Mouse (Mus musculus) adrenal gland, postnatal 14 days (tissue): ENCODE data around the gene Cdhr4. TPM values are rescaled to one million over a fixed set of nuclear protein-coding genes. Genes with fewer than 3 reads are reported as not detected.
"Not testable (repeated sequence)": the region's sequence is repeated elsewhere in the genome, so short reads cannot be mapped to it uniquely, and the experiment has no call there.

Experiments used
- DNase-seq: peaks from one replicate; pipeline ENCODE4 v3.0.0; 2021; ENCODE audit warnings: mixed read lengths
- total RNA-seq: library from RNA; stranded (reverse); gene quantifications from 2 replicates; pipeline ENCODE4 v1.2.3, GENCODE M21; 2021

The Cdhr4 gene
- total RNA-seq, 1 experiment from 2014 or later = 1.1 TPM

- DNase-seq = no peak
Measured at GRCm38 (mm10) chr9:108010385-108010784, 18.1 kb downstream of the Cdhr4 start.

- not testable (repeated sequence) for DNase-seq
Measured at GRCm38 (mm10) chr9:108013577-108013976, 21.3 kb downstream of the Cdhr4 start.

GRCm38 (mm10) chr9:108017127-108017526 lies 24.8 kb downstream of the Cdhr4 start:
- DNase-seq = no peak

GRCm38 (mm10) chr9:108020741-108021140 lies 28.4 kb downstream of the Cdhr4 start:
- no peak for DNase-seq

DNA sequence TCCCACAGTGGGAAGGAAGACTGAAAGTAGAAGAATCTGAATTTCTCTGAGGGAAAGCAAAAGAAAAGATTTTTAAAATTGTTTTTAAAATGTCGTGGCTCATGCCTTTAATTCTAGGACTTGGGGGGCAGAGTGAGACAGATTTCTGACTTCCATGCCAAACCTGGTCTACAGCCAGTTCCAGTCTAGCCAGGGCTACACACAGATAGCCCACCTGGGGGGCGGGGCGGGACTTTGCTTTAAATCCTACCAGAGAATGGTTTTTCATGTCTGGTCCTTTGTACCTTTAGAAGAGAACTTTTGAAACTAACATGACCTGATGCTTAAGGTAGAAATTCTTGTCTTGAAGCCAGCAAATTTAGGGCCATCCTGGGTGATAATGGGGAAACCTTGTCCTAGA lies 30.9 kb downstream of the Cdhr4 start:
- DNase-seq = no peak

DNA sequence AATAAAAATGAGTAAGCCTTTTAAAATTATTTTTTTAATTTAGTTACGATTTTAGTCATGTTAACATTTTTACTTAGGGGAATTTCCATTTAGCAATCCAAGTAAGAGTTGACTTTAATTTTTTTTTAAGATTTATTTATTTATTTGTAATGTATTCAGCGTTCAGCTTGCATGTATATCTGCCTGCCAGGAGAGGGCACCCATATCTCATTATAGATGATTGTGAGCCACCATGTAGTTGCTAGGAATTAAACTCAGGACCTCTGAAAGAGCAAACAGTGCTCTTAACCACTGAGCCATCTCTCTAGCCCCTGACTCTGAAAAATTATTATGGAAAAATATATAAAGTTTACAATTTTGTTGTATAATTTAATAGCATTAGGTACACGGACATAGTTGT lies 34.3 kb downstream of the Cdhr4 start:
- no peak for DNase-seq

- DNase-seq = no peak
Measured at GRCm38 (mm10) chr9:108027867-108028266, 35.6 kb downstream of the Cdhr4 start.

DNA sequence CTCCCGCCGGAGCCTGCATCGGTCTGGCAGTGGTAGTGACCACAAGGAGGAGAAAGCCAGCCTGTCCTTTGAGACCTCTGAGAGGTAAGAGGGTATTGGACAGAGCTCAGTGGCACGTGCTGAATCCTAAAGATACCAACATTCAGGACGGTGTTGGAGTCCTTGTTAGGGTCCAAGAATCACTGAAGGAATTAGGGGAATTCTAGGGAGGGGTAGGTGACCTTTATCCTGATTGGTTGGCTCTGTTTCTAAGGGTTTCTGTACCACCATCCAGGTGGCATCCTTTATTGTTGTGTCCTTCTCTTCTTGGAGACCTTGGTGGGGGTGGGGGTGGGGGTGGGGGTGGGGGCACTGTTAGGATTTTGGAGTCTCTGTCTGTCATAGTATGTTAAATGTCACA lies 39.8 kb downstream of the Cdhr4 start:
- no peak for DNase-seq

DNA sequence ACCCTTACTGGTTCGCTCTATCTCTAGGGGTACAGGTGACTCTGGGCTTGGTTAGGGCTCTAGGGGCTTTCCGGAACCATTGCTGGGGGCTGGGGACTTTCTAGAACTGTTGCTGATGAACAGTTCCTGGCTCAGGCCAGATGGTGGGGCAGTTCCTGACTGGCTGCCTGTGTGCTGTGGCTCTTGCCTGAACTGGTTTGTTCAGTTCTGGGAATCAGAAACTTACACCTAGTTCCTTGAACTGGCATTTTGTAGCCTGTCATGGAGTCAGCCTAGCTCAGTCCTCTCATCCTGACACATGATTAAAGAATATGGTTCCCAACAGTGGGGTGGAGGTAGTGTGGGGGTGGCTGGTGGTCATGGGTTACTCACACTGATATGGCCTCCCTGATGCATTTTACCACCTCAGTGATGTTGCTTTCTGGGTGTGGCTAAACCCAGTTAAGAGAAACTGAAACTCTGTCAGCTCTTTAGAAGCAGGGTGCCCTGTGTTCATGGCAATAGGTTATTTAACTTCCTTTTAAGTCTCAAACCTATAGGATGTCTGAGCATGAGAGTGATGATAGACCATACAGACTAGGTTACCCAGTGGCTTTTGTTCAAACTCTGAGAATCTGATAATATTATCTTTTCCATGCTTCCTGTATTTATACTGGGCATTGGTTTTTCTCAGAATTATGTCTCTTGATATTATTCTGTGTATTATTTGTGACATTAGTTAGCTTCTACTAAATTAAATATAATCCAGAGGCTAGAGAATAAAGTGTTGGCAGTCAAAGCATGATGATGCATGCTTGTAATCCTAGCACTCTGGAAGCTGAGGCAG lies 43.2 kb downstream of the Cdhr4 start:
- no peak for DNase-seq

DNA sequence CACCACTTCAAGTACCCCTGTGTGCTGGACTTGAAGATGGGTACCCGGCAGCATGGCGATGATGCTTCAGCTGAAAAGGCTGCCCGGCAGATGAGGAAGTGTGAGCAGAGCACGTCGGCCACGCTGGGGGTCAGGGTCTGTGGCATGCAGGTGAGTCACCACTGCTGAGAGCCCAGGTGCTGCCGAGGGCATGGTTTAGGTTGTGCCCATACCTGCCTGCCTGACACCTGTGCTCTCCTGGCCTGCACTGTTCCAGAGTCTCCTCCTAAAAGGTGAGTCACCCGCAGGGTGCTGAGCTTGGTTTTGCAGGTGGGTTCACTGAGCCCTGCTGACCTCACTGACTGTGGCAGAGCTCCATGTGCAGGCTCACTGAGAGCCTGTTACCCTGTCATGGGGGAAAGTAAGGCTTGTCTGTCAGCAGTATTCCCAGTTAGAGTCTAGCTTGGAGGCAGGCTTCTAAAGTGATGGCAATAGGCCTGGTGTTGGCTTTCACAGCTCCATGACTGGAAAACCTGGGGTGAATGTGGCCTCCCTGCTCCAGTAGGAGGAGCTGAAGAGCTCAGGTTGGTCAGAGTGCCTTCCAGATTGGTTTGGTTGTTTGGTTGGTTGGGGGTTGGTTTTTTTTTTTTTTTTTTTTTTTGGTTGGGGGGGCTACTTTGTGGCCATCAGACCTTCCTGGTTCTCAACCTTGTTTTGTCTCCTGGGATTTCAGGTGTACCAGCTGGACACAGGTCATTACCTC lies 52.6 kb downstream of the Cdhr4 start:
- no peak for DNase-seq

- DNase-seq = no peak
Measured at GRCm38 (mm10) chr9:108046582-108046981, 54.3 kb downstream of the Cdhr4 start.

GRCm38 (mm10) chr9:108047601-108048565 lies 55.6 kb downstream of the Cdhr4 start:
- DNase-seq = no peak

- no peak for DNase-seq
Measured at GRCm38 (mm10) chr9:108048566-108048955, 56.3 kb downstream of the Cdhr4 start.

GRCm38 (mm10) chr9:108049016-108049455 lies 56.7 kb downstream of the Cdhr4 start, which contains the start of gene Gmppb:
Gmppb (plus strand) TSS chr9:108049242.
- peak; percentile 98 for DNase-seq

Other genes with a start within 250 kb of the Cdhr4 start
- gene Rbm5, start 221.5 kb upstream of the Cdhr4 start, total RNA-seq = 108 and 137 TPM in 2 replicates
- gene Rbm6, start 119.3 kb upstream of the Cdhr4 start, total RNA-seq = 49.8 and 61.4 TPM in 2 replicates
- gene Mon1a, start 104.3 kb upstream of the Cdhr4 start, total RNA-seq = 12.3 and 14.0 TPM in 2 replicates
- 5.0 and 8.7 TPM in 2 replicates for gene Mst1r, start 85.6 kb upstream of the Cdhr4 start, total RNA-seq
- not detected in 2 replicates for gene Actl11, start 64.0 kb upstream of the Cdhr4 start, total RNA-seq
- 1.3 and 2.3 TPM in 2 replicates for gene Camkv, start 56.8 kb upstream of the Cdhr4 start, total RNA-seq
- 3.7 and 5.7 TPM in 2 replicates for gene Traip, start 42.4 kb upstream of the Cdhr4 start, total RNA-seq
- gene Uba7, start 17.0 kb upstream of the Cdhr4 start, total RNA-seq = 15.2 and 20.9 TPM in 2 replicates
- 0.52 and 0.90 TPM in 2 replicates for gene Gm20661, start 9.4 kb upstream of the Cdhr4 start, total RNA-seq
- 12.5 and 15.3 TPM in 2 replicates for gene Inka1, start 6.6 kb upstream of the Cdhr4 start, total RNA-seq
- 0.19 TPM in 1 of 2 replicates, not detected in the other for gene Gm20662, start 3.9 kb downstream of the Cdhr4 start, total RNA-seq
- 92.7 and 106 TPM in 2 replicates for gene Ip6k1, start 10.0 kb downstream of the Cdhr4 start, total RNA-seq
- gene Gmppb, start 56.7 kb downstream of the Cdhr4 start, total RNA-seq = 20.2 and 20.9 TPM in 2 replicates
- gene Amigo3, start 60.7 kb downstream of the Cdhr4 start, total RNA-seq = 4.1 and 4.4 TPM in 2 replicates
- gene Mst1, start 87.9 kb downstream of the Cdhr4 start, total RNA-seq = 1.4 and 20.2 TPM in 2 replicates
- 54.2 and 66.6 TPM in 2 replicates for gene Rnf123, start 90.8 kb downstream of the Cdhr4 start, total RNA-seq
- 76.2 and 76.5 TPM in 2 replicates for gene Apeh, start 102.1 kb downstream of the Cdhr4 start, total RNA-seq
- 2.9 TPM in 2 replicates for gene Bsn, start 197.9 kb downstream of the Cdhr4 start, total RNA-seq